Mouse (Mus musculus) urinary bladder, postnatal 4 days (tissue): ENCODE data around the gene Pik3r1.

Source experiments
- DNase-seq, 2 experiments: peaks; one replicate each; pipeline ENCODE4 v3.0.0; 2021 to 2022; ENCODE audit warnings: low spot score in 2 of 2

Pik3r1 gene

GRCm38 (mm10) chr13:101738769-101739168 lies 29.2 kb downstream of the Pik3r1 start:
- DNase-seq: no peak

- DNase-seq: no peak
Measured at GRCm38 (mm10) chr13:101736521-101737387, 31.3 kb downstream of the Pik3r1 start.

GRCm38 (mm10) chr13:101735364-101736120 lies 32.5 kb downstream of the Pik3r1 start:
- DNase-seq: no peak

- no peak for DNase-seq
Measured at GRCm38 (mm10) chr13:101734227-101734626, 33.8 kb downstream of the Pik3r1 start.

GRCm38 (mm10) chr13:101732675-101733074 lies 35.3 kb downstream of the Pik3r1 start:
- DNase-seq: no peak

GRCm38 (mm10) chr13:101731777-101732176 lies 36.2 kb downstream of the Pik3r1 start:
- DNase-seq: no peak

GRCm38 (mm10) chr13:101730351-101730750 lies 37.7 kb downstream of the Pik3r1 start:
- no peak for DNase-seq

GRCm38 (mm10) chr13:101729248-101730055 lies 38.6 kb downstream of the Pik3r1 start:
- DNase-seq: no peak

- DNase-seq: no peak
Measured at GRCm38 (mm10) chr13:101728816-101729215, 39.2 kb downstream of the Pik3r1 start.

GRCm38 (mm10) chr13:101728300-101728699 lies 39.7 kb downstream of the Pik3r1 start:
- DNase-seq: no peak

GRCm38 (mm10) chr13:101727837-101728236 lies 40.2 kb downstream of the Pik3r1 start:
- no peak for DNase-seq

- no peak for DNase-seq
Measured at GRCm38 (mm10) chr13:101726922-101727321, 41.1 kb downstream of the Pik3r1 start.

- no peak for DNase-seq
Measured at GRCm38 (mm10) chr13:101721901-101722595, 46.0 kb downstream of the Pik3r1 start.

GRCm38 (mm10) chr13:101721154-101721553 lies 46.9 kb downstream of the Pik3r1 start:
- no peak for DNase-seq

- DNase-seq: peak; percentile 60 to 84
Measured at GRCm38 (mm10) chr13:101719312-101719870, 48.6 kb downstream of the Pik3r1 start.

GRCm38 (mm10) chr13:101718744-101719143 lies 49.3 kb downstream of the Pik3r1 start:
- DNase-seq: no peak

GRCm38 (mm10) chr13:101717836-101718235 lies 50.2 kb downstream of the Pik3r1 start:
- DNase-seq: no peak

- DNase-seq: no peak
Measured at GRCm38 (mm10) chr13:101713429-101714088, 54.5 kb downstream of the Pik3r1 start.

GRCm38 (mm10) chr13:101712720-101713428 lies 55.1 kb downstream of the Pik3r1 start:
- no peak for DNase-seq

GRCm38 (mm10) chr13:101712099-101712498 lies 55.9 kb downstream of the Pik3r1 start:
- DNase-seq: no peak
